Mouse (Mus musculus) kidney, embryonic 16.5 days (tissue): Measurements from ENCODE around the gene Slc16a11. TPM values are rescaled to one million over a fixed set of nuclear protein-coding genes. Genes with fewer than 3 reads are reported as not detected.

ENCODE experiments used
- ATAC-seq: fragments of 200-750 bp; cut with Nextera tagmentation; 2 replicates; pipeline ENCODE4 v1.8.0; 2017; ENCODE audit warnings: moderate TSS enrichment; ENCODE audit not compliant: low FRiP score, low TSS enrichment
- H3K27ac ChIP-seq: fragments of 300-500 bp; sonication (generic); 2 replicates; pipeline ENCODE4 v1.5.1; 2014; ENCODE audit warnings: low read length
- H3K27me3 ChIP-seq: fragments of 300-500 bp; sonication (generic); 2 replicates; pipeline ENCODE4 v1.6.1; 2014; ENCODE audit warnings: low read length, control low read depth, mixed read lengths; ENCODE audit not compliant: insufficient read depth
- H3K36me3 ChIP-seq: fragments of 300-500 bp; sonication (generic); 2 replicates; pipeline ENCODE4 v1.6.1; 2014; ENCODE audit warnings: low read length, control low read depth, mixed read lengths; ENCODE audit not compliant: insufficient read depth
- H3K4me1 ChIP-seq: fragments of 300-500 bp; sonication (generic); 2 replicates; pipeline ENCODE4 v1.6.1; 2014; ENCODE audit warnings: low read length, control low read depth, mixed read lengths; ENCODE audit not compliant: insufficient read depth
- H3K4me2 ChIP-seq: fragments of 300-500 bp; sonication (generic); replicated peaks from 2 replicates; pipeline ENCODE4 v1.6.1; 2014; ENCODE audit warnings: low read depth, low read length
- H3K4me3 ChIP-seq: fragments of 300-500 bp; sonication (generic); 2 replicates; pipeline ENCODE4 v1.5.1; 2014; ENCODE audit warnings: mild to moderate bottlenecking, low read length
- H3K9ac ChIP-seq: fragments of 300-500 bp; sonication (generic); replicated peaks from 2 replicates; pipeline ENCODE4 v1.6.1; 2014; ENCODE audit warnings: low read length
- H3K9me3 ChIP-seq: fragments of 300-500 bp; sonication (generic); 2 replicates; pipeline ENCODE4 v1.6.1; 2016; ENCODE audit warnings: low read length, control low read depth
- WGBS: fragments of 180-500 bp; shearing (Covaris S2); extraction: QIAGEN DNeasy Blood & Tissue Kit; methylation state at CpG from one replicate; pipeline ENCODE4 v1.1.7; 2014; 5-methylcytosine and 5-hydroxymethylcytosine counted together
- polyA plus RNA-seq: library from polyadenylated mRNA; unstranded; fragments of >200 nt; fragmentation: Nextera tagmentation; extraction: Ambion mirVana; gene quantifications from 2 replicates; pipeline ENCODE4 v1.2.1, GENCODE M21; 2015

The Slc16a11 gene
- polyA plus RNA-seq, 1 experiment from 2014 or later: 5.5 TPM

GRCm38 (mm10) chr11:70237457-70238167, 25.1 kb downstream of the Slc16a11 start, which contains the start of gene 0610010K14Rik:
Gene 0610010K14Rik, minus strand, starts transcription at chr11:70237914.
- Histone ChIP-seq H3K27ac (peak within 1 kb of the TSS; percentile 93), H3K9ac (peak within 1 kb of the TSS; percentile 96), H3K4me3 (peak within 1 kb of the TSS; percentile 99), H3K27me3 (no peaks in the 10 kb centered on the region), H3K4me1 (peaks cover 45% of the 10 kb centered on the region), H3K4me2 (peak within 1 kb of the TSS; percentile 96), H3K9me3 (no peaks in the 10 kb centered on the region), H3K36me3 (peaks cover 11% of the 10 kb centered on the region; the same call in 1 of the 2 replicates)
- under 1% methylated on average over 49 of the region's 70 CpGs for WGBS
- ATAC-seq: peak; percentile 95

GRCm38 (mm10) chr11:70238591-70239440, 26.3 kb downstream of the Slc16a11 start:
- Histone ChIP-seq H3K27me3 (no peaks in the 10 kb centered on the region), H3K9ac (peak overlapping the region; percentile 96), H3K27ac (peak overlapping the region; percentile 93), H3K4me3 (peak overlapping the region; percentile 99), H3K4me1 (peaks cover 34% of the 10 kb centered on the region), H3K9me3 (no peaks in the 10 kb centered on the region), H3K36me3 (peaks cover 11% of the 10 kb centered on the region; the same call in 1 of the 2 replicates), H3K4me2 (peak overlapping the region; percentile 96)
- WGBS: 12% methylated on average over 23 of the region's 23 CpGs
- ATAC-seq: no peak

- Histone ChIP-seq H3K27ac (peak within 1 kb of the TSS; percentile 93), H3K9me3 (no peaks in the 10 kb centered on the region), H3K36me3 (peaks cover 8% of the 10 kb centered on the region; the same call in 1 of the 2 replicates), H3K9ac (peak within 1 kb of the TSS; percentile 96), H3K4me3 (peak within 1 kb of the TSS; percentile 99), H3K4me2 (peak within 1 kb of the TSS; percentile 96), H3K4me1 (peaks cover 29% of the 10 kb centered on the region), H3K27me3 (no peaks in the 10 kb centered on the region)
- ATAC-seq: peak; percentile 25
- WGBS: under 1% methylated on average over 34 of the region's 35 CpGs
Measured at GRCm38 (mm10) chr11:70239541-70240279, 27.2 kb downstream of the Slc16a11 start, which contains the start of the genes Gm21988 and Rnasek. Gene Gm21988, minus strand, starts transcription at chr11:70239830. Gene Rnasek, minus strand, starts transcription at chr11:70239842.

GRCm38 (mm10) chr11:70242591-70242990, 30.0 kb downstream of the Slc16a11 start:
- WGBS: 69% methylated on average over 11 of the region's 11 CpGs

GRCm38 (mm10) chr11:70247136-70247845, 34.7 kb downstream of the Slc16a11 start:
- ATAC-seq: no peak
- H3K4me2 ChIP-seq: no peak overlapping the region
- peaks cover 16% of the 10 kb centered on the region for H3K27me3 ChIP-seq
- no peak overlapping the region for H3K9ac ChIP-seq
- H3K4me1 ChIP-seq: no peaks in the 10 kb centered on the region
- no peak overlapping the region for H3K4me3 ChIP-seq
- no peaks in the 10 kb centered on the region for H3K36me3 ChIP-seq
- no peaks in the 10 kb centered on the region for H3K9me3 ChIP-seq
- no peak overlapping the region for H3K27ac ChIP-seq
- WGBS: 52% methylated on average over 9 of the region's 9 CpGs

More at GRCm38 (mm10) chr11:70242591-70242990, 30.0 kb downstream of the Slc16a11 start:
- Histone ChIP-seq H3K4me3 (no peak overlapping the region), H3K36me3 (no peaks in the 10 kb centered on the region), H3K4me2 (no peak overlapping the region), H3K9me3 (no peaks in the 10 kb centered on the region), H3K9ac (no peak overlapping the region), H3K27me3 (peaks cover 4% of the 10 kb centered on the region; the same call in 1 of the 2 replicates), H3K27ac (no peak overlapping the region), H3K4me1 (peaks cover 14% of the 10 kb centered on the region; the same call in 1 of the 2 replicates)
- ATAC-seq: no peak

GRCm38 (mm10) chr11:70250150-70250549, 37.6 kb downstream of the Slc16a11 start:
- Histone ChIP-seq H3K9ac (no peak overlapping the region), H3K27ac (no peak overlapping the region), H3K36me3 (no peaks in the 10 kb centered on the region), H3K9me3 (no peaks in the 10 kb centered on the region), H3K4me2 (no peak overlapping the region), H3K4me3 (no peak overlapping the region), H3K27me3 (peaks cover 42% of the 10 kb centered on the region), H3K4me1 (peaks cover under 1% of the 10 kb centered on the region; the same call in 1 of the 2 replicates)
- 66% methylated on average over 11 of the region's 11 CpGs for WGBS
- no peak for ATAC-seq

GRCm38 (mm10) chr11:70251853-70252252, 39.3 kb downstream of the Slc16a11 start:
- Histone ChIP-seq H3K4me2 (no peak overlapping the region), H3K36me3 (no peaks in the 10 kb centered on the region), H3K27me3 (peaks cover 47% of the 10 kb centered on the region), H3K4me1 (peaks cover 5% of the 10 kb centered on the region; the same call in 1 of the 2 replicates), H3K9me3 (no peaks in the 10 kb centered on the region), H3K4me3 (no peak overlapping the region), H3K27ac (no peak overlapping the region), H3K9ac (no peak overlapping the region)
- no peak for ATAC-seq
- WGBS: 70% methylated on average over 8 of the region's 8 CpGs

GRCm38 (mm10) chr11:70254337-70254736, 41.8 kb downstream of the Slc16a11 start:
- Histone ChIP-seq H3K9ac (peak overlapping the region; percentile 50), H3K36me3 (no peaks in the 10 kb centered on the region), H3K27me3 (peaks cover 36% of the 10 kb centered on the region), H3K4me3 (peak overlapping the region; percentile 43), H3K9me3 (no peaks in the 10 kb centered on the region), H3K27ac (no peak overlapping the region), H3K4me1 (peaks cover 5% of the 10 kb centered on the region; the same call in 1 of the 2 replicates), H3K4me2 (peak overlapping the region; percentile 60)
- 2% methylated on average over 18 of the region's 18 CpGs for WGBS
- no peak for ATAC-seq
